Mouse (Mus musculus): ENCODE data around the gene Vps26a.

Gene Vps26a

DNA sequence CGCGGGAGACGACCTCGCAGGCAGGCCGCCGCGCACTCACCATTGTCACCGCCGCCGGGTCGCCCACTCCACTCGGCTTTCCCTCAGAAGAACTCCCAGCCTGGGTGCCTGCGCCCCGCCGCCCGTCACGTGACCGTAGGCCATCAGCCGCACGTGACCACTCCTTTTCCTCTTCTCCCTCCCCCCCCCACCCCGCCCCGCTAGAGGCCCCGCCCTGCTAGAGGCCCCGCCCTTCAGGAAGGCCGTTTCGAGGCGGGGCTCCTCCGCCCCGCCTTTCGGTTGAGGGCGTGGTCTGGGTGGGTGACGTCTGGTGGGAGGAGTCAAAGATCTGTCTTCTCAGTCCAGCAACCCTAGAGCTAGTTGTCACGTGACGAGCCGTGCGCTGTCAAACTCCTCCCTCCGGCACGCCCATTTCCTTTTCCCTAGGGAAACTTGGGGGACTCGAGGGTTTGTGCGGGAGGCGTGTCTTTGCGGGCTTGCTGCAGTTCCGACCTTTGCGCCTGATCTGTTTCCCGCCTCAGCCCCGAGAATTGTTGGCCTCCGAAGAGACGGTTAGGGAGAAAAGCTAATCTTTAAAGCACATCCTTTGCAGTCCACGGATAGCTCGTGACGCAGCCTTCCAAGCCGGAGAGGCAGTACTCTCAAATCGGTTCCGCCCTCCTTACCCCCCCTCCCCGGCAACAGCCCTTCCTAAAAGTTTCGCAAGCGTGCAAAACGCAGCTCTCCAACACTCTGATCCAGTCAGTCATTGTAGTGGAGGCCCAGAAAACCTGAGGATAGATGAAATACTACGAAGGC is at the start of gene Vps26a:
Gene Vps26a (minus strand): TSS at position 188 of the 798 bp plus-strand sequence.
- peak; percentile 99 for DNase-seq

DNA sequence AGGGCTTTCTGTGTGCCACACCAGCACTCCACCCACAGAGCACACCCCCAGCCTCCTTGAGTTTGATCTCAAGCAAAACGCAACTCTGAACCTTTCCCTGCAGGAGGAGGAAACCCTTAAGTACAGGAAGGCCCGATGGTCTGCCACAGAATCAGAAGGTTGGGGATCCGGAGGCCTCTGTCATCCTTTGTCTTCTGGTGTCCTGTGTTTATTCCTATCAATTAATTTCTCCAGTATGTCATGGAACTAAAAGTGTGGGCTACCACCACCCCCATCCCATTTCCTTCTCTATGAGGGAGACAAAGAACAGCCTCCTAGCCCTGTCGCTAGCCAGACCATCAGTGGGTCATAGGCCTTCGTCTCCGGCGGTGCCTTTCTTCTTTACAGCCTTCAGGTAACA is 47.9 kb upstream of the Vps26a start:
- no peak for DNase-seq

DNA sequence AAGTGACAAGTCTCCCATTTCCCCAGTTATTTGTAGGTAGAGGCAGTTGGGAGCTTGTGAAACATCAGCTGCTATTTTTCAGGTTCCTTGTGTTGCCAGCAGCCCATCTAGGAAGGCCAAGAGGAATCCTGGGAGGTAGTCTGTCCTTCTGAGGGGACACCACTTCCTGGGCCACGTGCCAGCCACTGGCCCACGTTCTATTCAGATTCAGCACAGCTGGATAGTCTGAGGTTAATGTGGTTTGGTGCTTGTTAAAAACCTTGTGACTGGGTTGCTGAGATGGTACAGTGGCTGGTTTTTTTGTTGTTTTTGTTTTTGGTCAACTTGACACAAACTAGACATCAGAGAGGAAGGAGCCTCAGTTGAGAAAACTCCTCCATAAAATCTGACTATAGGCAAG is 46.2 kb upstream of the Vps26a start:
- no peak for DNase-seq

DNA sequence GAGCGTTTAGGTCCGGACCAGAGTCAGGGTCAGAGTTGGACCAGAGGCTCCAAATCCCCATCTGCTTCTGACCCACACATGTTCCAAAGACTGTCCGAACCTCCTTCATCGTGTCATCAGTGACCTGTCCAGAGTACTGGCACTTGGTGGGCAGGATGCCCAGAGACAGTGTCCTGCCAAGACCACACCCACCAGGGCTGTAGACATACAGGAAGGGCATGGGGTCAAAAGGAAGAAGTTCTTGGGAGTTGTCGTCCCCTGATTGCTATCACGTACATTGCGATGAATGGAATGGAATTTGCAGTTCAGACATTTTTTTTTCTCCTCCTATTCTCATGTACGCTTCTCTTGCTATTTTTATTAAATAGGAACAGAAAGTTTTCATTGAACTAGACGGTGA is 43.6 kb upstream of the Vps26a start:
- DNase-seq: peak; percentile 84 to 91

DNA sequence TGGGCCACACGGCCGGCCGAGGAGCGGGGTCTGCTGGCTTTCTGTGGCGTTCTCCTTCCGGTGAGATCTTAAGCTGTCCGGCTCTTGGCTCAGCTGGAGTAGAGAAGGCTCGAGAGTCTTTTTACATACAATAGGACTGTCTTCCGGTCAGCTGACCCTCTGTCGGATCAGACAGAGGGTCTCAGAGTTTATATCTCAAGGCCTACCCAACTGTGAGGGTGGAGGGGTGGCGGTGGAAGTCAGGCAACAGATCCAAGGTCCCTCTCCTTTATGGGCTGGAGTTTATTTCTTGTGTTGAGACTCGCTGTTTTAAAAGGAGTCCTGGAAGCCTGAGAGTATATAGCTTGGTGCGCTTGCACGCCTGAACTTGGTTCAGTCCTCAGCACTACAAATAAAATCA is 40.7 kb upstream of the Vps26a start, which contains the start of gene Srgn:
Gene Srgn (minus strand): TSS at position 101 of the 400 bp plus-strand sequence.
- DNase-seq: no peak

DNA sequence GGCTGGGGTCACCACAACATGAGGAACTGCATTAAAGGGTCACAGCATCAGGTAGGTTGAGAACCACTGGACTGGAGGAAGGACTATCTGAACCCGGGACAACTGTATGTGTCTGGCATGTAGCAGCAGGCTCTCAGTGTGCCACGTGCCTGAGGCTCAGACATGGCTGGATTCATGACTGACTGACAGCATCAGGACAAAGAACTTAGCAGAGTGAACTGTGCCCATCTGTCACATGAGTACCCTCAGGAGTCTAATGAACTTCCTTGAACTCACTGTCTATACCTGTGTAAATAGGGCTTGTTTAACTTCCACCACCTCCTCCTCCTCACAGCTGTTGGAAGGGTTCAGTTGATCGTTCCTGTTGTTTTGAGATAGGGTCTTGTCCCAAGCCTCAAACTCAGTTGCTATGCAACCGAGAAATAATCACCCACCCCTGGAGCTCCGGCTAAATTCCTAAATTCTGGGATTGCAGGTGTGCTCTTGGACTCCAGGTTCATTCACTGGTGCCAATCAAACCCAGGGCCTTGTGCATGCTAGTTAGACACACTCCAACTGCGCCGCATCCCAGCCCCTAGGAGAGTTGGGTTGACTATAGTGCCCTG is 35.8 kb upstream of the Vps26a start:
- no peak for DNase-seq

DNA sequence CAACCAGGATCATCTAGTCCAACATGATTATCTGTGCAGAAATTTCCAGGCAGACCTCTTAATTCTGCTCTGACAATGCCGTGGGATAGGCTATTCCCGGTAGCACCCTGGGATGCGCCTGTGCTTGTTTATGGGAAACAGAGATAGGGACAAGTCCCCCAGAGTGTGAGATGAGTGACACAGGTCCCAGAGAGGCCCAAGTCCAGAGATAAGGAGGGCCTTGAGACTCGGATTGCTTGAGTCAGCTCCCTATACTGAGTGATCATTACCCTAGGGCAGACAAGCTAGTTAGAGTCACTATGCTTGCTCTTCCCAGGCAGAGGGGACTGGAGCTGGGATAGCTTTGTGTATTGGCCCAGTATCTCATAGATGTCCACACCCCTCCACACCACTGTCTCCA is 35.2 kb upstream of the Vps26a start:
- no peak for DNase-seq

DNA sequence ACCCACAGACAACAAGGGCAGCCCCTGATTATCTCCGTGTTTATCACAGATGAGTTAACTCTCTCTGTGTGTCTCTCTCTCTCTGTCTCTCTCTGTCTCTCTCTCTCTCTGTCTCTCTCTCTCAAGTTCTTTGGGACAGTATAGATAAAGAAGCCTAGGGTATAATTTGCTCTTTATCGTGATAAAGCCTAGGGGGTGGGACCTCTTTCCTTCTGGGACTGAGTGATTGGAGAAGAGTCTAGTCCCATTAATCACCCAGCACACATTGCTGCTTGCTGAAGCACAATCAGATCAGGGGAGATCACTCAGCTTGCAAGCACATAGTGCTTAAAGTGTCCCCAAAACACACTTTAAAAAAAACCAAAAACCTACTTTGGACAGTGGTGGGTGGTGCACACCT is 34.3 kb upstream of the Vps26a start:
- no peak for DNase-seq

DNA sequence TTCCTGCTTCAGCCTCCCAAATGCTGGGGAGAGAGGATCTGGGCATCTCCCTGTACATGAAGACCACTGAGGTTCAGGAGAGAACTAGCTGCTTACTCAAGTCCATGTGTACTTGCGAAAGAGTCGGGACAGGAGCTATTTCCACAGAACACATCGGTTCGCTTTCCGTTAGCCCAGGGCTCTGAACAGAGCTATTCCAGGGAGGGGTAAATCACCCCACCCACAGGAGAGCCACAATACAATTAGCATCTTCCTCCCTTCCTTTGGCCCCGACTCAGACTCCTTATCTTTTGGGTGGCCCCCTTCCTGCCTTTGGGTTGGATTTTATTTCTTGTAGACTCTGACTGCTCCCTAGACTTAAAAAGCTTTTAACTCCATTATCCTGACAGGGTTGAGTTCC is 30.9 kb upstream of the Vps26a start:
- no peak for DNase-seq

DNA sequence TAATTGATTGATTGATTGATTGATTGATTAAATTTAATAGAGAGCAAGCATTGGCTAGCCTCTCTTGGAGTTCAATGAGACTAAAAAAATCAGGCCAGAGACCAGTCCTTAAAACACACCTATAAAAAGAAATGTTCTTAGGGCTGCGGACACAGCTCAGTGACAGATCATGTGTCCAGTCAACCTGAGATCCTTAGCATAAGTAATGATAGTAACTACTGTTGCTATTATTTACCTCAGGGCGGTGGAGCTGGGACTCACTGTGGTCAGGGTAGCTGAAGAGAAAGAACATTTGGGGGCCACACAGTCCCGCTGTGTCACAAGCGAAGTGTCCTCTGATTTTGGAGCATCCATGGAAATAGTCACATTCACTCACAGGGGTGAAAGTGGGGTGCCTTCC is 26.2 kb upstream of the Vps26a start:
- no peak for DNase-seq

DNA sequence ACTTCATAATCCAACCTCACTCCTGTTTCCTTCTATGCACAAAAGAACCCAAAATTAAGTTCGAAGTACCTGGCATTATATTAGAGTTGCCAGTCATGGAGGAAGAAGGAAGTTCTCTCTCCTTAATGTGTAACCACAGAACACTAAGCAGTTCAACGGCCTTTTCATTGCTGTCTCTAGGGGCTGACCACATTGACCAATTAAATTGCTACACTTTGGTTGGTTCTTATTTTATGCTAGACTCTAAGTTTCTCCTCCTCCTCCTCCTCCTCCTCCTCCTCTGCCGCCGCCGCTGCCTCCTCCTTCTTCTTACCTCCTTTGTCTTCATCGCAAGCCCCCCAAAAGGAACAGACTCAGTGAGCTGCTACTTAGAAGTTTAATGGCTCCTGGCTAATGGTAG is 24.9 kb upstream of the Vps26a start:
- DNase-seq: no peak

DNA sequence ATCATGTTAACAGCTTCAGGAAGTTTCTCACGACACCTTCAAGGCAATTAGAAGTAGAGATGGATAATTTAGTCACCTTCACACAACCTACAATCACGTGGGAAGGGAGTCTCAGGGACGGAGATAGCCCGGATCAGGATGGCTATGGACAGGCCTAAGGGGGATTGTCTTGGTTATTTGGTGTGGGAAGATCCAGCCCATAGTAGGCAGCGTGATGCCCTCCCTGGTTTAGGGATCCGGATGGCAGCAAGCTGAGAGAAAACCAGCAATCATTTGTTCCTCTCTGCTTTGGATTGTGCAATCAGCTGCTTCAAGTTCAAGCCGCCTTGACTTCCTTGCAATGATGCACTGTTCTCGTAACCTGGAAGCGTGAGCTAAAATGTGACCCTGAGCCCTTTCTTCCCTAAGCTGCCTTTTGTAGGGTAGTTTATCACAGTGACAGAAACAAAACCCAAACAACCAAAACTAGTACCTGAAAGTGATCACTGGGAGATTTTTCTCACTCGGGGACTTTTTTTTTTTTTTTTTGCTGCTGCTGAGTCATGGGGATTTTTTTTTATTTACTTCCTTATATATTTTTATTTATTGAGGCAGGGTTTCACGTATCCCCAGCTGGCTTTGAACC is 22.5 kb upstream of the Vps26a start:
- DNase-seq: no peak

DNA sequence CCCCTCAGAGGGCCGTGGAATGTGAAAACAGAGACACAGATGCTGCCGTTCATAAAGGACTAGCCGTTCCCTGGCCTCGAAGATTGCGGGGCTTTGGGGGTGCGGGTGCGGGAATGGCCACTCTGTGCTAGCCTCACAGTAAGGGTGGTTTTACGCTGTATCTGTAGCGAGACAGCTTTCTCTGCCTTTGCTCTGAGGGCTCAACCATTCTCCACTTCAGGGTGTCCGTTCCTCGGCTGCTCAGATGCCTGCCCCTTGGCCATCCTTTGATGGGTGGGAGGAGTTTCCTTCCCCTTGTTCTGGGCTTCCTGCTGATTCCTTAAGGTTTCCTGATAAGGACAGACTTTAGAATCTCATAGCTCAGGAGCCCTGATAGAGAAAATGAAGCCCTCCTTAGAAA is 21.9 kb upstream of the Vps26a start:
- peak; percentile 59 to 74 for DNase-seq

DNA sequence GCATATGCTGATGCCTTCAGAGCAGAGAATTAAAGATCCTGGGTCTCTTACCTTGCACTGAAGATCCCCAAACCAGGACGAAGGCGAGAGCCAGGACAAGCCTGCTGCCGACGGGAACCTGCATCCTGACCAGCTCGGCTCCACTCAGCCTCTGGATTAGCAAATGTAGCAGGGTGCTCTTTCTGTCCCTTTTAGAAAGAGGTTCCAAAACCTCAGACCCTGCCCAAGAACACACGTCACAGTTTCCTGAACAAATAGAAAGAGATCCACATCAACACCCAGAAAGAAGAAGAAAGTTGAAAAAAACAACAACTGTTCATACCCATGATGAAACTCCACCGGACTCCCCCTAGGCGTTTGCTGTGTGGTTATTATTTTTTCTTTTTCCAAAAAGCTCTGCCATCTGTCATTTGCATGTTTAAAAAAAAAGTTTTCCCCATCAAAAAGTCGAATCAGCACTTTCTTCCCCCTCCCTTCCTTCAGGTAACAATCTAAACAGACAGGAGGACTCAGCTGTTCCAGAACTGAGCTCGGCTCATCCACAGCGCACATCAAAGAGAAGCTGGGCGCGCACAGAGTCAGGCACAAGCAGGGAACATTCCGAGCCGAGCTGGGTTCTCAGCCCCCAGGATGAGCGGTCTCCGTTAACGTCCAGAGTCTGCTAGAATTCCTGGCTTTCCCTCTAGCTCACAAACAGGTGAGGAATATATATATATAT is 21.1 kb upstream of the Vps26a start:
- peak; percentile 74 to 75 for DNase-seq

DNA sequence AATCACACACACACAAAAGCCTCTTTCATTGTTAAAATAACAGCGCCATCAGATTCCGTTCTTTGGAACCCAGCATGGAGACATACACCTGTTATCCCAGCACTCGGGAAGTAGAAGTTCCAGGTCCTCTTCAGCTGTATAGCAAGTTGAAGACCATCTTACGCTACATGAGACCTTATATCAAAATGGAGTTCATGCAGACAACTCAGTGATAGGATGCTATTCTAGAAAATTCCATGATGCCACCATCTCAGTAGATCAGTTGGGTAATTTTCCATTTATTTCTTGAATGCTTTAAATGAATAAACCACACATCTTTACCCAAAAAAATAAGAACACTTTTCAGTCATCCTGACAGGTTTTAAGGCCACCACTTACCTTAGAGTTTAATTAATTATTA is 20.5 kb upstream of the Vps26a start:
- no peak for DNase-seq

DNA sequence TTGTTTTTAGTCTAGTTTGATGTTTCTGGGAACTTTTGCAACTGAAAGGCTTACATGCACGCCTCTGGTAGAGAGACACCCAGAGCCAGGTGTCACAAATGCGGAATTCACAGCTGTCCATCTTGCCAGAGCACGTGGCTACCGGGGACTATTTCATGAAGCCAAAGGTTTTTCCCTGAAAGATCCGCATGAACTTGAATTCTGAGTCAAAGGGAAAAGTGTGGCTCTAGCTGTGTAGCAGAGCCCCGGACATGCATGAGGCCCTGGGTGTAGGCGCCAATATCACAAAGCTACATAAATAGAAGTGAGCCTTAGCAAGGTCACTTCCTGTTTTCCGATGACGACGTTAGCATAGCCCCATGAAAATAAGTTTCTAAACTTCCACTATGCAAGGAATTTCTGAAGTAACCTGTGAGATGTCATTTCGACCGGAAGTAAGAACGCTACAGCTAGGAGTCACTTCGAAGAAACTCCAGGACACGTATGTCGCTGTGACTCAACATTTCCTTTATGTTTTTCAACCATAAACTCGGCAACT is 19.5 kb upstream of the Vps26a start:
- DNase-seq: no peak

DNA sequence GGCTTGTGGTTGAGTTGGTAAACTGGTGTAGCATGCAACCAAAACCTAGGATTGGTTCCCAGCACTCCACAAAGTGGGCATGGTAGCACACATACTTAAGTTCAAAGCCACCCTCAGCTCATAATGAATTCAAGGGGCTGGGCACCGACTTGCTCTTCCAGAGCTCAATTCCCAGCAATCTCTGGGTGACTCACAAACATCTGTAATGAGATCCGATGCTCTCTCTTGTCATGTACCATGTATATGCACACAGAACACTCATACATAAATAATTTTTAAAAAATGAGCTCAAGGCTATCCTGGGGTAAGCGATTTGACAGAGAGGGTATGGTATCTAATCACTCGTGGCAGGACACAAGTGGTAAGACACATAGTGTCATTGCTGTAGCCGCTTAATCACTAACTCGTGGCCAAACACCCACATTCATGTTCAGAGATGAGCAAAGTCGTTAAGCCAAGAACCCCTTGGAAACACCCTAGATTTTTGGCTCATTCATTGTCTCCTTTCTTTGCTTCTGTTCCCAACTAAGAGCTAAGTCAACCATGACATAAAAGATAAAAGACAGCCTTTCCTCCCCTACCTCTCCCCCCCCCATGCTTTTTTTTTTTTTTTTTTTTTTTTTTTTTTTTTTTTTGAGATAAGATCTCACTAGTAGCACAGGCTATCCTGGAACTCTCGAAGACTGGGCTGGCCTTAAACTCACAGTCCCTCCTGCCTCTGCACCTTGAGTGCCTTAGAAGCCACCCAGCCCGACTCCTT is 18.8 kb upstream of the Vps26a start:
- DNase-seq: no peak

DNA sequence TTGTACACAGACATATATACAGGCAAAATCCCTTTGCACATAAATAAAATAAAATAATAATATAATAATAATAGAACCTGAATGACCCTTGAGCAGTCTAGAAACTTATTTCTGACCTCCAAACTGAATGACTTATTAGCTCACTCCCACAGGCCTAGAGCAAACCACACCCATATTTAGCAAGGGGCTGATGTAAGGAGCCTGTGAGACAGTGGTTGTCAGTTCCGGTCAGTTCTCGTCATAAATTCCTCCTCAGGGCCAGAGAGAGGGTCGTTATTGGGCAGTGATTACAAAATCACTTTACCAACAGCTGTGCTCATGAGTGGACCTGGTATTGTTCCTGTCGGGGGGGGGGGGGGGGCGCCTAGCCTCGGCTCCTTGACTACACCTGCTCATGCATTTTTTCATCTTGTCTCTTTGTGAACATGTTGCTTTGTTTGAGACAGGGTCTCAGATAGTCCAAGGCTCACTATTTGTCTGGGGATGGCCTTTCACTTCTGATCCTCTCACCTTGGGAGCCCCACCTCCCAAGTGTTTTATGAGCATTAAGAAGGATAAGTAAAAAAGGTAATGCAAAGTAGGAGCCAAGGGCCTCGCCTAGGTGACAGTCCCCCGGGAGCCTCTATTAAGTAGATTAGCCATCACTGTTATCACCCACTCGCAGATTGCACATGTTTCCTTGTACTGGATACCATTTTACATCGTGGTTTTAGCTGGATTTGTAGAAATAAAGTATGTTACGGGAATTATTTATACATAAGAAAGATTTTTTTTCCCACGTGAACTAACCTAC is 17.4 kb upstream of the Vps26a start:
- DNase-seq: no peak

DNA sequence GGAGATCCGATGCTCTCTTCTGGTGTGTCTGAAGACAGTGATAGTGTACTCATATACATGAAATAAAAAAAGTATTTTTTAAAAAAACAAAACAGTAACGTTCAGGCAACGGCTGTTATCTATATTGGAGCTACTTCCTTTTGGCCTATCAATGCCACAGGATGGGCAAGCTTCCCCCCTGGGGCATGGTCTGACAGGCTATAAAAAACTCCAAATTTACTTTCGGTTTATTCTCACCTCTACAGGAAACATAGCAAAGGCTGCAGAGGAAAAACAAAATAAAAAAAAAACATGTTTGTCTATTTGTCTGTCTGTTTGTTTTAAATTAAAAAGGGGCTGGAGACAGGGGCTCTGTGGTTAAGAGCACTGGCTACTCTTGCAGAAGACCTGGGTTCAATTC is 16.7 kb upstream of the Vps26a start:
- DNase-seq: peak; percentile 30 to 48

DNA sequence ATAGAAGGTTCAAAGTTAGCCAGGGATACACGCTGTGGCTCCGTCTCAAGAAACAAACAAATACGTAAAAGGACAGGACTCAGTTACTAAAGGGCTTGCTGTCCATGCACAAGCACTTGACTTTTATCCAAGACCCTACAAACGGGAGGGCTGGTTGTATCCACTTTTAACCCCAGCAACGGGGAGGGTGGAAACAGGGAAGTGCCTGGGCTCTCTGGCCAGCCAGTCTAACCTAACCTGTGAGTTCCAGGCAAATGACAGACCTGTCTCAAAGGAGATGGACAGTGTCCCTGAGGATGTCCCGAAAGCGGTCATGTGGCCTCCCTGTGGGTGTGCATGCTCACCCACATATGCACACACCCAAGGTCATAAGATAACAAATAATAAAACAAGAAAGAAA is 15.3 kb upstream of the Vps26a start:
- DNase-seq: peak in 1 of 2 experiments; percentile 44

DNA sequence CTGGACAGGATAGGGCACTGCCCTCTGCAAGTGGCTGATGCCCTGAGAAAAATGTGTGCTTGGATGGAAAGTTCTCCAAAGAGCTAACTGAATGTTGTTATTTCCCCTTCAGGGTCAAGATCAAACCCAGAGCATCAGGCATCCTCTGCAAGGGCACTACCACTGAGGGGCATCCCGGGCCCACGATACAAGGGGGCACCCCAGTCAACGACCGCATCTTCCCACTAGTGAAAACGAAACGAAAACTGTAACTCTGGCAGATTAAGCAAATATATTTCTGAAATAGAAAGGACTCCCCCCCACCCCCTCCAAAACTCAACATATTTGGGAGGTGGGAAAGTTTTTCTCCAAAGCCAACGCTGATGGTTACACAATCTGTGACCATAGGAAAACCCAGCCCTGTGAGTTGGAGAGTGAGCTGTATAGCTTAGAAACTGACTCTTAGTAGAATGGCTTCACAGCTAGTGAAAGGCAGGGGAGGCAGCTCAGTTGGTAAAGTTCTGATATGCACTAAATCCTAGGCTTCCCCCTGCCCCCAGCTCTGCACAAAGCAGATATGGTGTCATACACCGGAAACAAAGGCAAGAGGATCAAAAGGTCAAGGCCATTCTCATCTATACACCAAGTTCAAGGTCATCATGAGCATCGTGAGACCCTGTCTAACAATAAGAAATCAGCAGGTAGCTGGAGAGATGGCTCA is 14.5 kb upstream of the Vps26a start:
- no peak for DNase-seq

All from kidney, postnatal 25 days (tissue).